Mouse (Mus musculus) adrenal gland, postnatal 10 days (tissue): ENCODE data around the gene Anp32e. TPM values are rescaled to one million over a fixed set of nuclear protein-coding genes. Genes with fewer than 3 reads are reported as not detected.
"Not testable (repeated sequence)": the region's sequence is repeated elsewhere in the genome, so short reads cannot be mapped to it uniquely, and the experiment has no call there.

Experiments
- DNase-seq: peaks from one replicate; pipeline ENCODE4 v3.0.0; 2021; ENCODE audit warnings: mixed read lengths
- total RNA-seq, 2 experiments: library from RNA; stranded (reverse); gene quantifications; 2 replicates each; pipeline ENCODE4 v1.2.3; 2021

Anp32e gene
- total RNA-seq, 2 experiments from 2014 or later, result 89.8 to 110 TPM

DNA sequence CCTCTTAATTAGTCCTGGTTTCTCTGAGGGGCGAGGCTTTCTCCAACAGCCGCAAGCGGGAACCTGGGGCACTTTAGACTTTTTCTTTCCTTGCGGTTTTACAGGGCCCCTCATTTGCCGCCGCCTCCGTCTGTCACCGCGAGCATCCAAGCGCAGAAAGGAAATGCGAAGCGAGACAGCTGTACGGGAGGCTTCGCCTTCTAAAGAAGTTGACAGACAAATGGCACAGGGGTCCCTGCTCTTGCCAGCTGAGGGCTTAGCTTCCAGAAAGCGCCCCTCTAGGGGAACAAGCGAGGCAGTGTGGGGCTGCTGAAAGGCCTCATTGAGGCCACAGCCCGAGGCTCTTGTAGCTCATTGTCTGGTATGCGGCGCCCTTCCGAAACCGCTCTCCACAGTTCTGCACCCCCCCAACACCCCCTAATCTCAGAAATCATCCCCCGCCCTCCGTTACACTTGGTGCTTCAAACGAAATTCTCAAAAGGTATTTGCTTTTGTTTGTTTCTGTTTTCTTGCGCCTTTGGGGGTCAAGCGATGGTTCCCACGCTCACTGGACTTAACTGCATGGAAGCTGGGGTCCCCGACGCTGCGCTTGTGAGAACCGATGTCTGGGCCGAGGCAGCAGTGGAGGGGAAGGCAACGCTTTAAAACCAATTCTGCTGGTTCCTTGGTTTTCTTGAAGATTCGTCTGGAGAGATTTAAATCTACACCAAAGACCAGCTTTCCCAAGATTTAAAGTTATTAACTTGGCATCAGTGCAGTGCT lies 44.0 kb downstream of the Anp32e start:
- DNase-seq, result no peak

DNA sequence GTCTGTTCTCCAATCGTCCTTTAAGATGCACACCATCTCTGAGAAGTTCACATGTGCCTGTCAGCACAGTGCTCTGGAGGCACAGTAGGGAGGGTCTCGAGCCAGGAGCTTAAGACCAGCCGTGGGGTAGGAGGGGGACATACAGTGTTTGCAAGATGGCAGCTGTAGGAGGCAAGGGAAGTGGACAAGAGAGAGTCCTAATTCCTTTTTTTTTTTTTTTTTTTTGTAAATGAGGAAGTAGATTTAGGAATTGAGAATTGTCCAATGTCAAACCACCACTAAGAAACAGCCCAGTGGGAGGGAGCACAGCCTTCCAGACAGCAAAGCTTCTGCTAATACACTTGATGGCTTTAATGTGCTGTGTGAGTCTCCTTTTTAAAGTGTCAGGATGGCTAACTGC lies 48.0 kb downstream of the Anp32e start:
- no peak for DNase-seq

DNA sequence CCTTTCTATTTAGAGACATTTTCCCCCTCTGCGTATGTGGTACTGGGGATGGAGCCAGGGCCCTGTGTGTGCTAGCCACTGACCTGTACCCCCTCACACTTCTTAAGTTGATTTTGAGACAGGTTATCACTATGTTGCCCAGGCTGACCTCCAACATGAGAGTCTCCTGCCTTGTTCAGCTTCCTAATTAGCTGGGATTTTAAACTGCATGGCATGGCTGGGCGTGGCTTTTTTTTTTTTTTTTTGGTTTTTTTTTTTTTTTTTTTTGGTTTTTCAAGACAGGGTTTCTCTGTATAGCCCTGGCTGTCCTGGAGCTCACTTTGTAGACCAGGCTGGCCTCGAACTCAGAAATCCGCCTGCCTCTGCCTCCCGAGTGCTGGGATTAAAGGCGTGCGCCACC lies 48.5 kb downstream of the Anp32e start:
- DNase-seq, result not testable (repeated sequence)

- no peak for DNase-seq
Measured at GRCm38 (mm10) chr3:95978265-95978664, 49.2 kb downstream of the Anp32e start.

GRCm38 (mm10) chr3:95980276-95980970 lies 51.4 kb downstream of the Anp32e start:
- DNase-seq, result no peak

DNA sequence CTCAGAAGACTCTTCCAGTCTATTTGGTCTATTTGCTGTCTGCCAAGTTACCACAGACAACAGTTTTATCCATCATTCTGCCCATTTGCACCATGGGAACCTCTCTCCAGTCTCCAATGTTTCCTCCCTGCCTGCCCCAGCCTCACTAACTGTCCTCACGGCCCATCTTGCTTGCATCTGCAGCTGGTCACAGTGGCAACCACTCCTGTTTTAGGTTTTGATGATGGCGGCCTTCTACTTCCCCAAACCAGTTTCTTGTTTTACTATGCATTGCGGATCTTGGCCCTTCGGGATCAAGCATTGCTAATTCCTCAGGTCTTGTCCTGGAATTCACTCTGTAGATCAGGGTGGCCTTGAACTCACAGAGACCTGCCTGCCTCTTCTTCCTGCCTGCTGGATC lies 53.1 kb downstream of the Anp32e start:
- DNase-seq, result no peak

DNA sequence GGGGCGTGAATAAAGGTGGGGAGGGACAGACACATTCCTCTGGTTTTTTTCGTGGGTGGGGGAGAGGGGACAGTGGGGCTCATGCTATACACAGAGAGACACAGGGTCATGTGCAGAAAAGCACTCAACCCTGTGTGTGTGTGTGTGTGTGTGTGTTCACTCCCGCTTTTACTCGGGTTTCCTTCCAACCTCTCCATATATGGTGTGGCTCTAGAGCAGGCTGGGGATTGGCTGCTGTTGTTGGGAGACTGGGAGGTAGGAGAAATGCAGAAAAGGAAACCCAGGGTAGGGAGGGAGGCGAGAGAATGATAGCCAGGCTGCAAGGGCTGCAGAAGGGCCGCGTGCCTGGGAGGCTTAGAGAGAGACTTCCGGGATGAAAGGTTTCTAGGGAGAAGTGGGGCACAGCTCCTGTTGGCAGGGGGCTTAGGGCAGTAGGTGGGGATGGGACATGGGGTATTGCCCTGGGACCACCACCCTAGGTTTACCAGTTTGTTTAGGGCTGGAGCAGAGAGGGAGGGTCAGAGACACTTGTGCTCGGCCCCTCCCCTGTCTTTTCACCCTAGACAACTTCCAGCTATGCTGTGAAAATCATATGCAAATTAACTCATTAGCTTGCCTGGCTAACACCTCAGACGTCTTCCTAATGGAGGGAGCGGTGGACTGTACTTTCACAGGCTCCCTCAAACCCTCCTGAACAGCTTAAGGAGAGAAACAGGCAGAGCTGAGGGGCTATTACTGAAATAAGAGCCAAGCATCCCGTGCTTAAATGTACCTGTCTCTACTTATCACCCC lies 56.4 kb downstream of the Anp32e start:
- DNase-seq, result peak; percentile 69

GRCm38 (mm10) chr3:95986001-95986622 lies 57.1 kb downstream of the Anp32e start:
- DNase-seq, result no peak

- DNase-seq, result no peak
Measured at GRCm38 (mm10) chr3:95986984-95987383, 57.9 kb downstream of the Anp32e start.

DNA sequence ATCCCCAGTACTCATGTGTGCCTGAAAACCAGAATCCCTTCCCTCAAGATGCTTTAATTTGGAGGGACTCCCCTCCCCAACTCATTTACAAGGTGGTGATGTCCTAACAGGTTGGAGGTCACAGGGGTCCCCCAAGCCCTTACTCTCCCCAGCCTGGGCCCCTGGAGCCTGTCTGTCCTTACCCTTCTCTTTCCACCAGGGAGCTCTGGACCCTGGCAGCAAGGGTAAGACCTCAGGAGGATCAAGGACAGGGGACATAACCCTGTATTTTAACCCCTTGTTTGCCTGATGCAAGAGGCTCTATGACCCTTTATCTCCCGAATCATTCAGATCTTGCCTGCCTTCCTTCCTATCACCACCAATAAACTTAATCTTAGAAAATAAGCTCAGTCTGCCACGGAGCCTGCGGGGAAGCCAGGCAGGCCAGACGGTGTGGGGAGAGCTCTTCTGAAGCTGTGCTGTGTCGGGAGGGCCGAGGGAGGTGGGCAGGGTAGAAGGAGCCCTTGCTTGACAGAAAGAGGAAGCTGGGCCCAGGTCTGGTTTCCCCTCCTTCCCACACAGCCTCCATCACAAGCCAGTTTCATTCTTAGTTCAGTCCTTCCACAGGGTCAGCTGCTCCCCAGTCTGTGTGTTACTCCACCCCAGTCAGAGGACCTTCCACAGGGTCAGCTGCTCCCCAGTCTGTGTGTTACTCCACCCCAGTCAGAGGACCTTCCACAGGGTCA lies 58.5 kb downstream of the Anp32e start:
- DNase-seq, result no peak

- no peak for DNase-seq
Measured at GRCm38 (mm10) chr3:95988138-95988537, 59.1 kb downstream of the Anp32e start.

DNA sequence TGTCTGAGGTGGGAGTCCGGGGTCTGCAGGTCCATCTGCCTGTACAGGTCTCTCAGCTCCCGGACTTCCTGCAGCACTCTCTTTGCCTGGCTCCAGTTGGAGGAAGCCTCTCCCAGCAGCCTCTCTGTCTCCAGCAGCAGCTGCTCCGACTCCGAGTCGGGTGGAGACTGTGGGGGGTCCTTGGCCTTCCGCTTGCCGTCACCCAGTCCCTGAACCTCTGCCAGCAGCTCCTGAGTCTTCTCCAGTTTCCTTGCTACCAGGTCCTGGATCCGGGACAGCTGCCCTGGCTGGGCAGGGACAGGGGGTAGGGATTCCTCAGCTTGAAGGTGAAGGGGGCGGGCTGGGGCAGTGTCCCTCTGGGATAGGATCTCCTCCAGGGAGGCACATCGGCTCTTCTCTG lies 59.9 kb downstream of the Anp32e start:
- peak; percentile 74 for DNase-seq

GRCm38 (mm10) chr3:95990413-95990941 lies 61.4 kb downstream of the Anp32e start:
- no peak for DNase-seq

DNA sequence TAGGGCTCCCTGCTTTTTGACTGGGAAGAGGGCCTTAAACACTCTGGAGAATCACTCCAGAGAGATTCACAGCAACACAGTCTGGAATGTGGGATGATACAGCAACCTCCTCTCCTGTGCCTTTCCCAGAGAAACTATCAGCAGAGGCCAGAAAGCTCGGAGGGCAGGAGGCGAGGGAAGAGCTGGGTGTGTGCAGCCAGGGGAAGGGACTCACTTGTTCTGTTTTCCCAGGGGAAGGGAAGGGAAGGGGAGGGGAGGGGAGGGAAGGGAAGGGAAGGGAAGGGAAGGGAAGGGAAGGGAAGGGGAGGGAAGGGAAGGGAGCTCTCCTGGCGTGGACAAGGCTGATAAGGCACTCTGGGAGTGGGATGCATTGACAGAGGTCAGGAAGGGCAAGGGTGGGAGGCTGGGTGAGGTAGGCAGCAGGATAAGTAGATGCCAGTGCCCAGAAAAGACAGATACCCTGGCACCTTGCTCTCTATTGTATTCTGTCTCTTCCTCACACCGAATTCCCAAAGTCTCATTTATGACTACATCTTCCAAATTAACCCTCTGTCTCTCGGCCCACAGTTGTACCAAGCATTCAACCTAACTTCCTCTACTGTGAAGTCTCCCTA lies 64.1 kb downstream of the Anp32e start:
- no peak for DNase-seq

DNA sequence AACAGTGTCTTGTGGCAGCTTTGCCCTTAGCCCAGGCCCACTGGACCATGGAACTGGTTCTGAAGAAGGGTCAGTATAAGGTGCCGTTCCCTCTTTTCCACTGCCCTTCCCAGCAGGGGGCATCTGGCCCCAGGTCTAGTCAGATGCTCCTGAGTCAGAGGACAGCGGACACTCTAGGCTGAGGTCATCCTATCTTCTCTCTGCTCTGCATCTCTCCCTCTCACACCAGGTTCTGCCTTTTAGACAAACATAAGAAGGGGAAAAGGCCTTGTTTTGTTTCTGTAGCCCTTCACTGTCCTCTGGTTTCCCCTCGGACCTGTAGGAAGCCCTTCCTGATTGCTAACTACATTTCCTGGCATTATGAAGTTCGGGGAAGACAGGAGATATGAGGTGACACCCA lies 64.8 kb downstream of the Anp32e start:
- DNase-seq, result no peak

GRCm38 (mm10) chr3:95994381-95994846 lies 65.4 kb downstream of the Anp32e start:
- DNase-seq, result no peak

DNA sequence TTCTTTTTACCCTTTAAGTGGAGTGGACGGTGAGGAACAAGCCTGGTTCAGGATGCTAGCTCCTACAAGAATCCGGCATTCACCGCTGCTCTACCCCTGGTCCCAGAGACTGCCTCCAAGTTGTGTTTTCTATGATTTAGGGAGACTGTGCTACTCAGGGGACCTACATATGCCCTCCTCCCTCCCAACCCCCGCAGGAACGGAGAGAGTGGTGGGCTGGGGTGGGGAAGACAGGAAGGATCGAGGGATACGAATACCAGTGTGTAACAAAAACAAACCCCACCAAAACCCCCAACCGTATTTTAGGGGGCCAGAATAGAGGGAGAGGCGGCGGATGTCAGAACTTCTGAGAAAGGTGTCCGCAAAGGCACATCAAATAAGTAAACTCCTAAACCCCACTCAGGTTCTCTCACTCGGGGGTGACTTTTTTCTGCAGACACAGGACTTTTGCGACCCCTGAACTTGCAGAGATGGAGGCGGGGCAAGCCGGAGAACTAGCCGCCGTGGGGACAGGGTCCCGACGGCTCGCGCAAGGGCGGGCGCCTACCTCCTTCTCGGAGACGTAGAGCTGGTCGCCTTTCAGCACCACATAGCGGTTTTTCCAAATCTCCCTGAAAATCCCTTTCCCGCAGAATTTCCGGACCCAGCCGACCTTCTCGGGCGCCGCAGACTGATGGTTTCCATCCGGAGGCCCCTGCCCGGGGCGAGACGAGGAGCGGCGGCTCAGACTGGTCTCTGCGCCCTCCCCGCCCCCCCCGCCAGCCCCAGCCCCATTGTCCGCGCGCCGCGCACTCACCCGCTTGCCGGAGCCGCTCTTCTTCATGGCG lies 66.1 kb downstream of the Anp32e start:
- peak; percentile 49 for DNase-seq

DNA sequence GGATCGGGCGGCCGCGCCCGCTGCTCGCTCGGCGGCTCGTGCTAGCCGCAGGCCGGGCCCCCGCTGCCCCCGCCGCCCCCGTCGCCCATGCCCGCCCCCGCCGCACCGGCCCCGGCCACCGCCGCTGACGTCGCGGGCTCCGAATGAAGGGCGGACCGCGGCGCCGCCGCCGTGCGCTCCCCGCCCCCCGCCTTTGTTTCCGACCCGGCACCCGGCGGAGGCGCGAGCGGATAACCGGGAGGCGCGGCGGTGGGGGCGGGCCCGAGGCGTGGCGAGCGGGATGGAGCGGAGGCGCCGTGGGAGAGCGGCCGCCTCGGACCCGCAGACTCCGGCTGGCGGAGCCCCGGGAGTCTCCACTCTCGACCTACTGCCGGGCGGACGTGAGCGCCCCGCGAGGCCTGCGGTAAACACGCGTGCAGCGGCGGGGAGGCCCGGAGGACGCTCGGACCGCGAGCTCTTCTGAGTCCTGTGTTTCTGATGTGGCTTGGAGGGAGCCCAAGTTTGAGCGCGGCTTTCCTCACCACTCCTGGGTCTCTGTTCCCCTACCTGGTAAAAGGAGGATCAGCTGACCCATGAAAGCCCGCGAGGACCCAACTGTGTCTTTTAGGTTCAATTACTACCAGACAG lies 66.9 kb downstream of the Anp32e start, which contains the start of gene Plekho1:
TSS of gene Plekho1 (minus strand) at position 200 of the 627 bp plus-strand sequence.
- DNase-seq, result peak; percentile 80

DNA sequence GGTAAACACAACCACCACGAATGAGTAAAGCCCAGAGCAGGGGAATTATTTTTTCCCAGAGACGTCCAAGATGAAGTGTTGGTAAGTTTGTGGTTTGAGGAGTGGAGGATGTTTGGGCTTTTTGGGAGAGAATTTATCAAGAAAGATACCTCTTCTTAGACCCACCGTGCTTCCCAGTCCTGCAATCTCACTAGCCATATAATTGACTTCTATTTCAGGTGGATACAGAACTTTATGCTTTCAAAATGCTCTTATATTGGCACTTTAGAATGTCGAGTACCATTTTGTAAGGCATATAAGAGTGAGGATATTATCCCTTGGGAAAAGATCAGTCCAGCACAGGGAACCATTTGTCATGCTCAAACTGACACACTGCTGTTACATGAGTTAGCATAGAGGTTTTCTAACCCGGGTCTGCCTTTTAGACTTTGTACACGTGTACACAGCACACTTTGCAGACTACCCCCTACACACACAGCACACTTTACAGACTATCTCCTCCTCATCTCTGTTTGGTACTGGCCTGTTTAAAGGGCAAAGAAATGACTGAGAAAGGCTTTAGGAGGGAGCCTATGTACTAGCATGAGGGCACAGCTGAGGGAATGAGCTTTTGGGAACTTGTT lies 67.5 kb downstream of the Anp32e start:
- no peak for DNase-seq
